Mouse (Mus musculus): ENCODE measurements around the gene Prr14. TPM values are rescaled to one million over a fixed set of nuclear protein-coding genes. Genes with fewer than 3 reads are reported as not detected.
"Not testable (repeated sequence)": the region's sequence is repeated elsewhere in the genome, so short reads cannot be mapped to it uniquely, and the experiment has no call there.

The Prr14 gene
- polyA plus RNA-seq (2012; rRNA removed): 57.9 and 66.1 TPM in 2 replicates

DNA sequence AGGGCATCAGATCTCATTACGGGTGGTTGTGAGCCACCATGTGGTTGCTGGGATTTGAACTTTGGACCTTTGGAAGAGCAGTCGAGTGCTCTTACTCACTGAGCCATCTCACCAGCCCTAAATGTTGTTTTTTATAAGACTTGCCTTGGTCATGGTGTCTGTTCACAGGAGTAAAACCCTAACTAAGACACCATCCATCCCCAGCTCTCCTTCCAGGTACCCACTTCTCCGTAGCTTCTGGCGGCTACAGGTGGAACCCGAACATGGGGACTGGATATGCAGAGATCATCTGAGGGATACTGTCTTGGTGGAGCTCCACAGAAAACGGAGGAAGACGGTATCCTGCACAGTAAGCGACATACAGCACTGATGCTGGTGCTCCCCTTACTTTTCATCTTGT lies at the start of gene Prr14:
TSS of gene Prr14 (plus strand) at position 301 of the 400 bp plus-strand sequence.
- H3K27ac ChIP-seq (ENCODE audit: insufficient read depth, low read length); H3K27me3 ChIP-seq (ENCODE audit: control insufficient read depth, insufficient read depth, low read length); DNase-seq; H3K4me1 ChIP-seq (ENCODE audit: control insufficient read depth, insufficient read depth, low read length); H3K4me3 ChIP-seq (replicated peaks; ENCODE audit: insufficient read depth, low read depth, low read length): not testable (repeated sequence)
- 94% methylated on average over 8 of the region's 8 CpGs for WGBS

DNA sequence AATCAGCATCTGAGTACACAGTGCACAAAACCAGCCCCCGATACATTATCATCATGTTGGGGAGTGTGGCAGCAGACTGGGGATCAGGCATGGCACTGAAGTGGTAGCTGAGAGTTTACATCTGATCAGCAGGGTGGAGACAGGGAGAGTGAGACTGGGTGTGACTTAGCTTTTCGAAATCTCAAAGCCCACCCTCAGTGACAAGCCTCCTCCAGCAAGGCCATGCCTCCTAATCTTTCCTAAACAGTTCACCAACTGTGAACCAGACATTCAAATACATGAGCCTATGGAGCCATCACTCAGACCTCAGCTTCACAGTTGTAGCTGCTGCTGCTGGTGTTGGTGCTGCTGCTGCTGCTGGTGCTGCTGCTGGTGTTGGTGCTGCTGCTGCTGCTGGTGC lies 48.0 kb upstream of the Prr14 start:
- WGBS: 72% methylated on average over 2 of the region's 2 CpGs
- Histone ChIP-seq H3K4me1 (ENCODE audit: control insufficient read depth, insufficient read depth, low read length) (no peaks in the 10 kb centered on the region), H3K27me3 (ENCODE audit: control insufficient read depth, insufficient read depth, low read length) (no peaks in the 10 kb centered on the region), H3K27ac (ENCODE audit: insufficient read depth, low read length) (no peak overlapping the region), H3K4me3 (replicated peaks; ENCODE audit: insufficient read depth, low read depth, low read length) (no peak overlapping the region)
- no peak for DNase-seq
- TF ChIP-seq POLR2A (IDR thresholded peaks at IDR 0.05; ENCODE audit: borderline replicate concordance, insufficient read depth, low read length) (no peak), CTCF (IDR thresholded peaks at IDR 0.05; ENCODE audit: borderline replicate concordance, insufficient read depth, low read depth, low read length) (no peak)

DNA sequence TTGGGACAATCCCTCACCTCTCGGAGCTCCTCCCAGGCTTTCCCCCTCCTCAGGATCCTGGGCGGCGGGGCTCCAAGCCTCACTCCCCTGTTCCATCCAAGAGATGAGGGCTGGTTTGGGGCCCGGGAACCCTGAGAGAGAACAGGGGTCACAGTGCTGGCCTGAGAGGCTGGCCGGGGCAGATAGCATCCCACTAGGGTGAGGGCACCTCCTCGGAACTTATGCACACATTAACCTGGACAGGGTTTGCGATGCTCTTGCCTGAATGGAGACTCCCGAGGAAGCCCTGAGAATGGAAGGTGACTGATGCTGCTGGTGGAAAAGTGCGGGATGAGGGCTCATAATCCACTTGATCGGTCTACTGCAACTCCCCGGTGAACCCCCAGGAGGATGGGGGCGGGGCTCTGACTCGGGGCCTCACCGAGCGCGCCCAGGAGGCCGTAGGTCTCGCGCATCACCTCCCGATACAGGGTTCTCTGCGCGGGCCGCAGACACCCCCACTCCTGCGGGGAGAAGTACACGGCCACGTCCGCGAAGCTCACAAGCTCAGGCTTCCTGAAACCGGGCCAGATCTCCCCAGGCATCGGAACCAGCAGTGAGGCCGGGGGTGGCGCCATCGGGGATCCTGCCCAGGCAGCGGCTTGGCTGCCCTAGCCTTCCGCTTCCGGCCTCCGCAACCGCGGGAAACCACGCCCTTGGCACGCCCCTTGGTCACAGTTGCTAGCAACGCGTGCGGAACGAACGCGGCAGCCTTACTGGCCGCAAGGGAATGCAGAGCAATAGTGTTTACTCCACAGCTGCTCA lies 37.8 kb upstream of the Prr14 start, which contains the start of gene Zfp688:
TSS of gene Zfp688 (minus strand) at position 681 of the 804 bp plus-strand sequence.
- WGBS: 1% methylated on average over 48 of the region's 48 CpGs

DNA sequence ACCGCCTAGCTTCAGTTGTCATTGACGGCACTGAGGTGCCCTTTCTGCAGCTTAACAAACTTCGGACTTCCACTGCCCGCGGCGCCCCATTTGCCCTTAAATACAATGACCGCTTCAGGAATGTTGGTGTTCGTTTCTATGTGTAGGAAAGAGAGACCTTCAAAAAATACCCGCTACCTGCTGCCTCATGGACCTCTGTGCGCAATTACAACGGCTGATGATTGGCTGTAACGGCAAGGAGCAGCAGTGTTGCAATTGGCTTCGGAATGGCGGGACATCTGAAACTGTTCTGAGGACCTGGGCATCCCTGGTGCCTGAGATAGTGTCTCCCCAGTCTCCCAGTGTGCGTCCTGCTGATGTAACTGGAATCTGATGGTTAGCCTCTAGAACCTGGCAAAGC lies 37.2 kb upstream of the Prr14 start:
- H3K4me3 ChIP-seq (replicated peaks; ENCODE audit: insufficient read depth, low read depth, low read length): peak overlapping the region; percentile 70
- H3K27ac ChIP-seq (ENCODE audit: insufficient read depth, low read length): no peak overlapping the region
- no peaks in the 10 kb centered on the region for H3K4me1 ChIP-seq (ENCODE audit: control insufficient read depth, insufficient read depth, low read length)
- WGBS: under 1% methylated on average over 15 of the region's 15 CpGs
- H3K27me3 ChIP-seq (ENCODE audit: control insufficient read depth, insufficient read depth, low read length): no peaks in the 10 kb centered on the region
- DNase-seq: peak in 1 of 2 experiments; percentile 65
- TF ChIP-seq POLR2A (IDR thresholded peaks at IDR 0.05; ENCODE audit: borderline replicate concordance, insufficient read depth, low read length) (no peak), CTCF (IDR thresholded peaks at IDR 0.05; ENCODE audit: borderline replicate concordance, insufficient read depth, low read depth, low read length) (no peak)

More for the DNA sequence above, 37.8 kb upstream of the Prr14 start, which contains the start of gene Zfp688:
- H3K4me3 ChIP-seq (replicated peaks; ENCODE audit: insufficient read depth, low read depth, low read length): peak within 1 kb of the TSS; percentile 70
- H3K27ac ChIP-seq (ENCODE audit: insufficient read depth, low read length): peak within 1 kb of the TSS; percentile 26; the same call in 1 of the 2 replicates
- peak; percentile 91 to 93 for DNase-seq
- peak; percentile 86 for TF ChIP-seq POLR2A (IDR thresholded peaks at IDR 0.05; ENCODE audit: borderline replicate concordance, insufficient read depth, low read length)
- TF ChIP-seq CTCF (IDR thresholded peaks at IDR 0.05; ENCODE audit: borderline replicate concordance, insufficient read depth, low read depth, low read length): no peak
- no peaks in the 10 kb centered on the region for H3K27me3 ChIP-seq (ENCODE audit: control insufficient read depth, insufficient read depth, low read length)
- H3K4me1 ChIP-seq (ENCODE audit: control insufficient read depth, insufficient read depth, low read length): no peaks in the 10 kb centered on the region

DNA sequence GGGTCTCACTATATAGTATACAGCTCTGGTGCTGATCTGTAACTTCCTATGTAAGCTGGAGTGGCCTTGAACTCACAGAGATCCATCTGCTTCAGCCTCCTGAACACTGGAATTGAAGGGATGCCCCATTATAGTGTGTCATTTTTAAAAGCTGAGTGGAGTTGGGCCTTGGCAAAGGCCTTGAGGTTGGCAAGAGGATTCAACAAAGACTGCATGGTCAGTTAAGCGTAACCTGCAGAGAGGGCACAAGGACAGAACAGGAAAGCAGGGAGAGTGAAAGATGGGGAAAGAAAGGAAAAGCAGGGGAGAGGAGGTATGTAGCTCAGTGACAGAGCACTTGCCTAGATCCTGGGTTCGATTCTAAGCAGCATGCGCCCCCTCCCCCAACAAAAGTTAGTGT lies 34.1 kb upstream of the Prr14 start:
- no peak overlapping the region for H3K27ac ChIP-seq (ENCODE audit: insufficient read depth, low read length)
- H3K27me3 ChIP-seq (ENCODE audit: control insufficient read depth, insufficient read depth, low read length): no peaks in the 10 kb centered on the region
- no peaks in the 10 kb centered on the region for H3K4me1 ChIP-seq (ENCODE audit: control insufficient read depth, insufficient read depth, low read length)
- TF ChIP-seq CTCF (IDR thresholded peaks at IDR 0.05; ENCODE audit: borderline replicate concordance, insufficient read depth, low read depth, low read length): no peak
- no peak for TF ChIP-seq POLR2A (IDR thresholded peaks at IDR 0.05; ENCODE audit: borderline replicate concordance, insufficient read depth, low read length)
- 82% methylated on average over 3 of the region's 3 CpGs for WGBS
- no peak for DNase-seq
- no peak overlapping the region for H3K4me3 ChIP-seq (replicated peaks; ENCODE audit: insufficient read depth, low read depth, low read length)

DNA sequence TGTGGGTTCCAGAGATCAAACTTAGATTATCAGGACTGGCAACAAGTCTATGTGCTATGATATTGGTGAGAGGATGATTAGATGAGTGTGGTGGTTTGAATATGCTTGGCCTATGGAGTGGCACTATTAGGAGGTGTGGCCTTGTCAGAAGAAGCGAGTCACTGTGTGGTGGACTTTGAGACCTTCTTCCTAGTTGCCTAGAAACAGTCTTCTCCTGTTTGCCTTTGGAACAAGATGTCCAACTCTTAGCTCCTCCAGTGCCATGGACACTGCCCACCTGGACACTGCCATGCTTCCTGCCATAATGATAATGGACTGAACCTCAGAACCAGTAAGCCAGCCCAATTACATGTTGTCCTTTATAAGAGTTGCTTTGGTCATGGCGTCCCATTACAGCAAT lies 33.5 kb upstream of the Prr14 start:
- TF ChIP-seq POLR2A (IDR thresholded peaks at IDR 0.05; ENCODE audit: borderline replicate concordance, insufficient read depth, low read length): no peak
- DNase-seq: no peak
- WGBS: 79% methylated on average over 2 of the region's 2 CpGs
- no peaks in the 10 kb centered on the region for H3K27me3 ChIP-seq (ENCODE audit: control insufficient read depth, insufficient read depth, low read length)
- H3K4me3 ChIP-seq (replicated peaks; ENCODE audit: insufficient read depth, low read depth, low read length): no peak overlapping the region
- no peaks in the 10 kb centered on the region for H3K4me1 ChIP-seq (ENCODE audit: control insufficient read depth, insufficient read depth, low read length)
- H3K27ac ChIP-seq (ENCODE audit: insufficient read depth, low read length): no peak overlapping the region

DNA sequence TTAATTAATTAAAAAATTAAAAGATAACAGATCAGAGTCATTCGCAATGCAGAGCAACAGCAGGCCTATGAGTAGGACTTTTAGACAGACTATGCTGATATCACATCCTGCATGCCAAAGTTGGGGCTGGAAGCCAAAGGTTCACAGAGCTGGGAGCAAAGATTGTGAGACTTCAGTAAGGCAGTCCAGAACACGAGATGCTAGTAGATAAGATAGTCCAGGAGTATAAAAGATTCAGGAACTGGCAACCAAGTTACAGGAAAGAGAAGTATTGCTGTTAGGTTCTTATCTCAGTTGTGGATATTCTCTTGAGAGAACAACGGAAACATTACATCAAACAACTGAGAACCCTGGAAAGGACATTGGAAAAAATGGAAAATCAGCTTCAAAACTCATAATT lies 33.1 kb upstream of the Prr14 start:
- Histone ChIP-seq H3K4me1 (ENCODE audit: control insufficient read depth, insufficient read depth, low read length) (no peaks in the 10 kb centered on the region), H3K4me3 (replicated peaks; ENCODE audit: insufficient read depth, low read depth, low read length) (no peak overlapping the region), H3K27me3 (ENCODE audit: control insufficient read depth, insufficient read depth, low read length) (no peaks in the 10 kb centered on the region), H3K27ac (ENCODE audit: insufficient read depth, low read length) (no peak overlapping the region)
- DNase-seq: no peak
- TF ChIP-seq POLR2A (IDR thresholded peaks at IDR 0.05; ENCODE audit: borderline replicate concordance, insufficient read depth, low read length) (no peak), CTCF (IDR thresholded peaks at IDR 0.05; ENCODE audit: borderline replicate concordance, insufficient read depth, low read depth, low read length) (no peak)
- WGBS: 70% methylated on average over 3 of the region's 3 CpGs

DNA sequence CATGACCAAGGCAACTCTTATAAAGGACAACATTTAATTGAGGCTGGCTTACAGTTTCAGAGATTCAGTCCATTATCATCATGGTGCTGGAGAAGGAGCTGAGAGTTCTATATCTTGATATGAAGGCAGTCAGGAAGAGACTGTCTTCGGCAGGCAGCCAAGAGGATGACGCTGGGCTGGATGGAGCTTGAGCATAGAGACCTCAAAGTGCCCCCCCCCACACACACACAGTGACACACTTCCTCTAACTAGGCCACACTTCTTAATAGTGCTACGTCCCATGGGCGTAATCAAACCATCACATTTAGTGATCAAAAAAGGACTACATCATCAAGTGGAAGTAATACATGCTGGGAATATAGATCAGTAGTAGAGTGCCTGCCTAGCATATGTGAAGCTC lies 24.2 kb upstream of the Prr14 start:
- H3K27ac ChIP-seq (ENCODE audit: insufficient read depth, low read length): no peak overlapping the region
- DNase-seq: no peak
- WGBS: 94% methylated on average over 4 of the region's 4 CpGs
- no peak overlapping the region for H3K4me3 ChIP-seq (replicated peaks; ENCODE audit: insufficient read depth, low read depth, low read length)
- TF ChIP-seq CTCF (IDR thresholded peaks at IDR 0.05; ENCODE audit: borderline replicate concordance, insufficient read depth, low read depth, low read length): no peak
- no peak for TF ChIP-seq POLR2A (IDR thresholded peaks at IDR 0.05; ENCODE audit: borderline replicate concordance, insufficient read depth, low read length)
- no peaks in the 10 kb centered on the region for H3K27me3 ChIP-seq (ENCODE audit: control insufficient read depth, insufficient read depth, low read length)
- H3K4me1 ChIP-seq (ENCODE audit: control insufficient read depth, insufficient read depth, low read length): no peaks in the 10 kb centered on the region

Data from cerebellum, adult 2 months (tissue).